Mouse (Mus musculus) E14TG2a.4 (cell line): ENCODE data around the gene Lpp.

ENCODE experiments used
- H3K27me3 ChIP-seq: 2 replicates; pipeline ENCODE4 v1.6.1; 2014; ENCODE audit warnings: low read length, control low read depth; ENCODE audit not compliant: insufficient read depth
- H3K36me3 ChIP-seq: 2 replicates; pipeline ENCODE4 v1.6.1; 2014; ENCODE audit warnings: low read length, control low read depth; ENCODE audit not compliant: insufficient read depth
- H3K4me1 ChIP-seq: replicated peaks from 2 replicates; pipeline ENCODE4 v1.6.1; 2014; ENCODE audit warnings: low read depth, low read length, control low read depth
- H3K4me3 ChIP-seq: replicated peaks from 2 replicates; pipeline ENCODE4 v1.5.1; 2014; ENCODE audit warnings: mild to moderate bottlenecking, low read length
- H3K9me3 ChIP-seq: 2 replicates; pipeline ENCODE4 v1.6.1; 2014; ENCODE audit warnings: low read length, control low read depth
- CTCF ChIP-seq: conservative IDR thresholded peaks from 2 replicates; pipeline ENCODE4 v1.5.1; 2014; ENCODE audit warnings: low read length
- NANOG ChIP-seq: IDR thresholded peaks from 2 replicates; pipeline ENCODE4 v1.6.1; 2014; ENCODE audit warnings: borderline replicate concordance, low read length, mixed read lengths
- POU5F1 ChIP-seq: IDR thresholded peaks from 2 replicates; pipeline ENCODE4 v1.6.1; 2014; ENCODE audit warnings: low read length, borderline replicate concordance

Lpp gene

GRCm38 (mm10) chr16:24732751-24733150 lies 339.4 kb downstream of the Lpp start:
- no peaks in the 10 kb centered on the region for H3K36me3 ChIP-seq
- no peaks in the 10 kb centered on the region for H3K9me3 ChIP-seq
- no peak overlapping the region for H3K4me3 ChIP-seq
- no peaks in the 10 kb centered on the region for H3K4me1 ChIP-seq
- H3K27me3 ChIP-seq, result no peaks in the 10 kb centered on the region
- no peak for TF ChIP-seq POU5F1
- no peak for TF ChIP-seq NANOG
- no peak for TF ChIP-seq CTCF

GRCm38 (mm10) chr16:24733321-24733720 lies 340.0 kb downstream of the Lpp start:
- TF ChIP-seq CTCF, result no peak
- no peak for TF ChIP-seq POU5F1
- TF ChIP-seq NANOG, result no peak
- H3K4me3 ChIP-seq, result no peak overlapping the region
- no peaks in the 10 kb centered on the region for H3K4me1 ChIP-seq
- H3K27me3 ChIP-seq, result no peaks in the 10 kb centered on the region
- no peaks in the 10 kb centered on the region for H3K9me3 ChIP-seq
- no peaks in the 10 kb centered on the region for H3K36me3 ChIP-seq

- no peaks in the 10 kb centered on the region for H3K36me3 ChIP-seq
- H3K4me3 ChIP-seq, result no peak overlapping the region
- H3K4me1 ChIP-seq, result no peaks in the 10 kb centered on the region
- TF ChIP-seq CTCF (no peak), POU5F1 (no peak), NANOG (no peak)
- H3K27me3 ChIP-seq, result no peaks in the 10 kb centered on the region
- H3K9me3 ChIP-seq, result no peaks in the 10 kb centered on the region
Measured at GRCm38 (mm10) chr16:24735754-24736153, 342.4 kb downstream of the Lpp start.

- Histone ChIP-seq H3K4me3 (no peak overlapping the region), H3K9me3 (no peaks in the 10 kb centered on the region), H3K4me1 (peaks cover 3% of the 10 kb centered on the region; the same call in 1 of the 2 replicates), H3K36me3 (no peaks in the 10 kb centered on the region), H3K27me3 (no peaks in the 10 kb centered on the region)
- TF ChIP-seq POU5F1 (no peak), CTCF (no peak), NANOG (no peak)
Measured at GRCm38 (mm10) chr16:24737362-24738057, 344.2 kb downstream of the Lpp start.

- Histone ChIP-seq H3K36me3 (no peaks in the 10 kb centered on the region), H3K27me3 (no peaks in the 10 kb centered on the region), H3K9me3 (no peaks in the 10 kb centered on the region), H3K4me3 (no peak overlapping the region), H3K4me1 (peaks cover 3% of the 10 kb centered on the region; the same call in 1 of the 2 replicates)
- TF ChIP-seq POU5F1, result no peak
- no peak for TF ChIP-seq NANOG
- no peak for TF ChIP-seq CTCF
Measured at GRCm38 (mm10) chr16:24740714-24741113, 347.4 kb downstream of the Lpp start.

GRCm38 (mm10) chr16:24749816-24750215 lies 356.5 kb downstream of the Lpp start:
- H3K36me3 ChIP-seq, result no peaks in the 10 kb centered on the region
- no peaks in the 10 kb centered on the region for H3K27me3 ChIP-seq
- no peaks in the 10 kb centered on the region for H3K9me3 ChIP-seq
- TF ChIP-seq CTCF (no peak), POU5F1 (no peak), NANOG (no peak)
- no peak overlapping the region for H3K4me3 ChIP-seq
- H3K4me1 ChIP-seq, result no peaks in the 10 kb centered on the region

- no peak overlapping the region for H3K4me3 ChIP-seq
- no peaks in the 10 kb centered on the region for H3K27me3 ChIP-seq
- H3K9me3 ChIP-seq, result no peaks in the 10 kb centered on the region
- H3K4me1 ChIP-seq, result no peaks in the 10 kb centered on the region
- no peaks in the 10 kb centered on the region for H3K36me3 ChIP-seq
- TF ChIP-seq POU5F1 (no peak), NANOG (no peak), CTCF (no peak)
Measured at GRCm38 (mm10) chr16:24756141-24756540, 362.8 kb downstream of the Lpp start.

- H3K4me1 ChIP-seq, result 0 out of 2 replicates have a peak, but pooled peaks cover 7% of the 10 kb centered on the region
- TF ChIP-seq NANOG (no peak), CTCF (no peak), POU5F1 (no peak)
- H3K36me3 ChIP-seq, result no peaks in the 10 kb centered on the region
- no peaks in the 10 kb centered on the region for H3K9me3 ChIP-seq
- H3K4me3 ChIP-seq, result no peak overlapping the region
- H3K27me3 ChIP-seq, result no peaks in the 10 kb centered on the region
Measured at GRCm38 (mm10) chr16:24766051-24766450, 372.7 kb downstream of the Lpp start.

GRCm38 (mm10) chr16:24766596-24766995 lies 373.3 kb downstream of the Lpp start:
- Histone ChIP-seq H3K4me3 (no peak overlapping the region), H3K36me3 (no peaks in the 10 kb centered on the region), H3K9me3 (no peaks in the 10 kb centered on the region), H3K4me1 (0 out of 2 replicates have a peak, but pooled peaks cover 6% of the 10 kb centered on the region), H3K27me3 (no peaks in the 10 kb centered on the region)
- TF ChIP-seq POU5F1, result no peak
- no peak for TF ChIP-seq NANOG
- TF ChIP-seq CTCF, result no peak
